Mouse (Mus musculus) forebrain, embryonic 10.5 days (tissue): Measurements from ENCODE around the gene Mthfd2. TPM values are rescaled to one million over a fixed set of nuclear protein-coding genes. Genes with fewer than 3 reads are reported as not detected.

Experiments
- DNase-seq: peaks from one replicate; pipeline ENCODE4 v3.0.0-alpha.2; 2017; ENCODE audit warnings: low spot score; ENCODE audit errors: extremely low spot score
- H3K27ac ChIP-seq: fragments of 300-500 bp; sonication (generic); 2 replicates; pipeline ENCODE4 v1.5.1; 2016; ENCODE audit warnings: mild to moderate bottlenecking
- H3K27me3 ChIP-seq: fragments of 300-500 bp; sonication (generic); 2 replicates; pipeline ENCODE4 v1.6.1; 2016; ENCODE audit warnings: mild to moderate bottlenecking; ENCODE audit not compliant: poor library complexity, severe bottlenecking
- H3K36me3 ChIP-seq: fragments of 300-500 bp; sonication (generic); replicated peaks from 2 replicates; pipeline ENCODE4 v1.6.1; 2016; ENCODE audit warnings: mild to moderate bottlenecking, moderate library complexity
- H3K4me1 ChIP-seq: fragments of 300-500 bp; sonication (generic); 2 replicates; pipeline ENCODE4 v1.6.1; 2016
- H3K4me3 ChIP-seq: fragments of 300-500 bp; sonication (generic); 2 replicates; pipeline ENCODE4 v1.5.1; 2016; ENCODE audit warnings: mild to moderate bottlenecking, moderate library complexity
- H3K9me3 ChIP-seq: fragments of 300-500 bp; sonication (generic); 2 replicates; pipeline ENCODE4 v1.6.1; 2016; ENCODE audit warnings: mild to moderate bottlenecking, moderate library complexity
- whole genome bisulfite sequencing: fragments of 180-500 bp; shearing (Covaris S2); methylation state at CpG from one replicate; pipeline ENCODE4 v1.1.7; 2016; 5-methylcytosine and 5-hydroxymethylcytosine counted together
- polyA plus RNA-seq: library from polyadenylated mRNA; unstranded; fragments of >200 nt; fragmentation: Nextera tagmentation; extraction: Ambion mirVana; gene quantifications from 2 replicates; pipeline ENCODE4 v1.2.1, GENCODE M21; 2016

Gene Mthfd2
- polyA plus RNA-seq, 1 experiment from 2014 or later, result 65.7 TPM

- no peak for DNase-seq
- Histone ChIP-seq H3K4me1 (peaks cover 6% of the 10 kb centered on the region), H3K36me3 (no peaks in the 10 kb centered on the region), H3K4me3 (no peak overlapping the region), H3K27ac (no peak overlapping the region), H3K27me3 (peaks cover 10% of the 10 kb centered on the region; the same call in 1 of the 2 replicates), H3K9me3 (no peaks in the 10 kb centered on the region)
- WGBS, result 79% methylated on average over 8 of the region's 8 CpGs
Observed at GRCm38 (mm10) chr6:83280256-83280955, 45.3 kb downstream of the Mthfd2 start.

DNA sequence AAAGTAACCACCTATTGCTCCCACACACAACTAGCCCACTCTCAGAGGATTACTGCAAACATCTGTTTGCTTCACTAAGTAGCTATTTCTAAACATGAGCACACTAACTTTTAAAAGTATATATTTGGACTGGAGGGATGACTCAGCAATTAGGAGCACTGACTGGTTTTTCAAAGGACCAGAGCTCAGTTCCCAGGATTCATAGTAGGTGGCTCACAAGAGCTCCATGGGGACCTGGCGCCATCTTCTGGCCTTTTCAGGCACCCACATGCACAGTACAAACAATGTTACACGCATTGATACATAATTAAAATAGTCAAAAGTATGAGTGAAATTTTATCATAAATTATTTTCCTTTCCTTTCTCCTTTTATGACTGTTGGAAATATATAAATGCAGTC, 46.8 kb downstream of the Mthfd2 start:
- H3K27ac ChIP-seq, result no peak overlapping the region
- 0 out of 2 replicates have a peak, but pooled peaks cover 4% of the 10 kb centered on the region for H3K27me3 ChIP-seq
- no peaks in the 10 kb centered on the region for H3K9me3 ChIP-seq
- DNase-seq, result no peak
- H3K4me3 ChIP-seq, result no peak overlapping the region
- WGBS, result 30% methylated on average over 2 of the region's 2 CpGs
- H3K36me3 ChIP-seq, result no peaks in the 10 kb centered on the region
- no peaks in the 10 kb centered on the region for H3K4me1 ChIP-seq

DNA sequence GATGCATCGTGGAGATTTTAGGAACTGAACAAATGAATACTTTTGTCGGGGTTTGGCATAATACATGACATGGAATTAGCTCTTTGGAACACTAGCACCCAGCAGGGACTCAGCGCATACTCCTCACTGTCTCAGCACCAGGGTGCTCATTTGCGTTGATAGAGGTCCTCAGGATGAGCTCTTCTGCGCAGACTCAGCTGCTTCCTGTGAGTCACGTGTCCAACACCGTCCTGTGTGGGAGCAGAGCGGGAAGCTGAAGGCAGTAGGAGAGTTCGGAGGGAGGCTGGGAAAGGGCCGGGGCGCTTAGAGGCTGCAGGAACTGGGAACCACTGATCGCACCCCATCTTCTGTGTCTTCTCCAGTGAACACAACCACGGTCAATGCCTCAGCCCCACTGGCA, 48.6 kb downstream of the Mthfd2 start:
- 72% methylated on average over 13 of the region's 13 CpGs for WGBS
- Histone ChIP-seq H3K4me1 (no peaks in the 10 kb centered on the region), H3K9me3 (no peaks in the 10 kb centered on the region), H3K27me3 (0 out of 2 replicates have a peak, but pooled peaks cover 4% of the 10 kb centered on the region), H3K27ac (no peak overlapping the region), H3K36me3 (no peaks in the 10 kb centered on the region), H3K4me3 (no peak overlapping the region)
- DNase-seq, result no peak

DNA sequence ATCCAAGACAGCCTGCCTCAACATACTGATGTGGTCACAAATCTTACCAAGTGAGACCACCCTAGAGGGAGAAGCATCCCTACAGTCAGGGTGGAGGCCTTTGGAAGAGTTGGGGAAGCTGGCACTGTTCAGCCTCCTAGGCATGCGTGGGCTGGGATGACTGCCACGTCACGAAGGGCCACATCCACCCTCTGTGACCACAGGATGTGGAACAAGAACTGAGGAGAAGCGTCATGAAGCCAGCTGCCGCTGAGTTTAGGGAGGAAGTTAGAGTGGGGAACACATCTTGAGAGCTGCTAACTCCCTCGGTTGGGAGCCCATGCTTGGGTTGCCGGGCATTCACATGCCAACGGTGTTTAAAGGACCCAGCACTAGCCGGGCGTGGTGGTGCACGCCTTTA, 52.0 kb downstream of the Mthfd2 start:
- 87% methylated on average over 11 of the region's 11 CpGs for WGBS
- Histone ChIP-seq H3K27ac (no peak overlapping the region), H3K27me3 (peaks cover 22% of the 10 kb centered on the region), H3K4me3 (no peak overlapping the region), H3K4me1 (peaks cover 4% of the 10 kb centered on the region), H3K36me3 (no peaks in the 10 kb centered on the region), H3K9me3 (no peaks in the 10 kb centered on the region)
- no peak for DNase-seq

- Histone ChIP-seq H3K4me3 (peak overlapping the region; percentile 70), H3K9me3 (no peaks in the 10 kb centered on the region), H3K27me3 (peaks cover 20% of the 10 kb centered on the region), H3K4me1 (peaks cover 16% of the 10 kb centered on the region), H3K36me3 (no peaks in the 10 kb centered on the region), H3K27ac (peak overlapping the region; percentile 89)
- 4% methylated on average over 28 of the region's 28 CpGs for WGBS
- DNase-seq, result peak; percentile 72
Observed at GRCm38 (mm10) chr6:83268144-83269010, 57.3 kb downstream of the Mthfd2 start.

DNA sequence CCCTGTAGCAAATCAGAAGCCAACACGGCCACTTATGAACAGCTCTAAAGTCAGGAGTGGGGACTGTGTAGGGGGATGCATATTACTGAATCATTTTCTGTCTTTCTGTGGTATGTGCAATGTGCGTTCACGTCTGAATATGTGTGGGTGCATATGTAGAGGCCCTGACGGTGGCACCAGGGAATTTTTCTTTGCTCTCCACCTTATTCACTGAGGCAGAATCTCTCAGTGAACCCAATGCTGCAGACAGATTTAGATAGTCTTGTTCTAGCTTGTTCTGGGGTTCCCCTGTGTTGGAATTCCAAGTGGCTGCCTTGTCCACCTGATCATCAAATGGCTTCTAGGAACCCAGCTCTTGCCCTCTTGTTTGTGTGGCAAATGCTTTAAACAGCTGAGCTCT, 58.1 kb downstream of the Mthfd2 start:
- Histone ChIP-seq H3K27me3 (peaks cover 20% of the 10 kb centered on the region), H3K4me1 (peaks cover 16% of the 10 kb centered on the region), H3K27ac (peak overlapping the region; percentile 89; the same call in 1 of the 2 replicates), H3K9me3 (no peaks in the 10 kb centered on the region), H3K36me3 (no peaks in the 10 kb centered on the region), H3K4me3 (peak overlapping the region; percentile 70)
- no peak for DNase-seq
- 75% methylated on average over 4 of the region's 4 CpGs for WGBS

DNA sequence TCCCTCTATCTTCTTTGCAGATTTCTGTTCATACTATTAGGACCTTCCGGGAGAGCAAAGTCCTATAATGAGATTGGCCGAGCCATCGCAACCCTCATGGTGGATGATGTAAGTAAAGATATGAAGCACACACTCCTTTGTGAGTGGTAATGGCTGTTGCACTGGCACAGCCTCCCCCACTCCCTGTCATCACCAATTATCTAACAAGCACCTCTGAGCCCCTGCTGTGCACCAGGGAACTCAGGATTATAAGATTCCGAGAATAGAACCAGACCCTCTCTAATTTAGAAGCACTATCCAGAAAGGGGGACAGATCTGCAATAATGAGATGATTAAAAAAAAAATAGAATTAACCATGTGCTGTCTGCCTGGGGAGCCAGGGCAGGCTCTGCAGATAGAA, 60.1 kb downstream of the Mthfd2 start:
- H3K4me1 ChIP-seq, result peaks cover 17% of the 10 kb centered on the region
- no peak overlapping the region for H3K4me3 ChIP-seq
- no peaks in the 10 kb centered on the region for H3K36me3 ChIP-seq
- DNase-seq, result no peak
- no peak overlapping the region for H3K27ac ChIP-seq
- H3K27me3 ChIP-seq, result peaks cover 20% of the 10 kb centered on the region
- 79% methylated on average over 4 of the region's 4 CpGs for WGBS
- H3K9me3 ChIP-seq, result no peaks in the 10 kb centered on the region

GRCm38 (mm10) chr6:83265253-83265652, 60.5 kb downstream of the Mthfd2 start:
- peaks cover 18% of the 10 kb centered on the region for H3K27me3 ChIP-seq
- H3K4me3 ChIP-seq, result no peak overlapping the region
- H3K4me1 ChIP-seq, result peaks cover 21% of the 10 kb centered on the region
- H3K9me3 ChIP-seq, result no peaks in the 10 kb centered on the region
- no peak for DNase-seq
- H3K27ac ChIP-seq, result no peak overlapping the region
- H3K36me3 ChIP-seq, result no peaks in the 10 kb centered on the region

DNA sequence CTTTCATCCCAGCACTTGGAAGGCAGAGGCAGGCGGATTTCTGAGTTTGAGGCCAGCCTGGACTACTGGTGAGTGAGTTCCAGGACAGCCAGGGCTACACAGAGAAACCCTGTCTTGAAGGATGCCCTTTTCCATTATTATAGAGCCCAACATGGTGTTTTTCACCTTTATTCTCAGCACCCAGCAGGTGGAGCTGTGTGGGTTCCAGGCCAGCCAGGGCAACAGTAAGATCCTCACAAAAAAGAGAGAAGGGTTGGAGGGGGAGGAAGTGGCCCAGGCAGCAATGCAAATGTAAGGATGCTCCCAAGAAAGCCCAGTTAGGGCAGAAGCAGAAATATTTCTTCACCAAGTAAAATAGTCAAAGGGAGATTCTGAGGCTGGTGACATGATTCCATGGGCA, 61.2 kb downstream of the Mthfd2 start:
- DNase-seq, result no peak
- WGBS, result 79% methylated on average over 1 of the region's 1 CpGs
- Histone ChIP-seq H3K27ac (no peak overlapping the region), H3K36me3 (no peaks in the 10 kb centered on the region), H3K4me3 (no peak overlapping the region), H3K4me1 (peaks cover 21% of the 10 kb centered on the region), H3K9me3 (no peaks in the 10 kb centered on the region), H3K27me3 (peaks cover 10% of the 10 kb centered on the region)

Other genes with a start within 250 kb of the Mthfd2 start
- 37.6 and 39.4 TPM in 2 replicates for gene Pcgf1, start 248.0 kb downstream of the Mthfd2 start, polyA plus RNA-seq
- gene Lbx2, start 239.5 kb downstream of the Mthfd2 start, polyA plus RNA-seq, result 0.20 and 0.29 TPM in 2 replicates
- 2.6 and 3.1 TPM in 2 replicates for gene Ccdc142, start 224.3 kb downstream of the Mthfd2 start, polyA plus RNA-seq
- 1.9 and 2.2 TPM in 2 replicates for gene Gm42688, start 224.3 kb downstream of the Mthfd2 start, polyA plus RNA-seq
- gene Mrpl53, start 216.9 kb downstream of the Mthfd2 start, polyA plus RNA-seq, result 135 and 149 TPM in 2 replicates
- gene Mogs, start 210.4 kb downstream of the Mthfd2 start, polyA plus RNA-seq, result 32.6 and 38.3 TPM in 2 replicates
- 125 and 137 TPM in 2 replicates for gene Wbp1, start 204.3 kb downstream of the Mthfd2 start, polyA plus RNA-seq
- gene Ino80b, start 200.5 kb downstream of the Mthfd2 start, polyA plus RNA-seq, result 17.5 and 19.2 TPM in 2 replicates
- gene Rtkn, start 190.4 kb downstream of the Mthfd2 start, polyA plus RNA-seq, result 32.1 and 32.7 TPM in 2 replicates
- gene Wdr54, start 169.5 kb downstream of the Mthfd2 start, polyA plus RNA-seq, result 13.9 and 14.7 TPM in 2 replicates
- gene 1700003E16Rik, start 169.5 kb downstream of the Mthfd2 start, polyA plus RNA-seq, result 1.3 and 1.9 TPM in 2 replicates
- gene Dctn1, start 160.0 kb downstream of the Mthfd2 start, polyA plus RNA-seq, result 88.8 and 93.8 TPM in 2 replicates
- gene Slc4a5, start 106.1 kb downstream of the Mthfd2 start, polyA plus RNA-seq, result 0.30 and 1.1 TPM in 2 replicates
- gene Mob1a, start 108 bp upstream of the Mthfd2 start, polyA plus RNA-seq, result 55.2 and 59.3 TPM in 2 replicates
- 168 and 172 TPM in 2 replicates for gene Bola3, start 23.2 kb upstream of the Mthfd2 start, polyA plus RNA-seq
- 37.3 and 38.3 TPM in 2 replicates for gene Tet3, start 133.2 kb upstream of the Mthfd2 start, polyA plus RNA-seq
- gene Dguok, start 181.1 kb upstream of the Mthfd2 start, polyA plus RNA-seq, result 62.3 and 63.6 TPM in 2 replicates
- 0.12 and 0.26 TPM in 2 replicates for gene Actg2, start 210.4 kb upstream of the Mthfd2 start, polyA plus RNA-seq
- 12.7 and 13.9 TPM in 2 replicates for gene Stambp, start 246.8 kb upstream of the Mthfd2 start, polyA plus RNA-seq